Mouse (Mus musculus) thymus, postnatal 36 days (tissue): Measurements from ENCODE around the gene Diras2.

Experiments
- DNase-seq, 2 experiments: peaks; one replicate each; pipeline ENCODE4 v3.0.0; 2022; ENCODE audit warnings: mixed read lengths in 2 of 2

Diras2 gene

GRCm38 (mm10) chr13:52457177-52457888 lies 73.7 kb downstream of the Diras2 start:
- DNase-seq: no peak

- DNase-seq: no peak
These were observed 75.8 kb downstream of the Diras2 start for GRCm38 (mm10) chr13:52455329-52455728.

- no peak for DNase-seq
These were observed 76.3 kb downstream of the Diras2 start for GRCm38 (mm10) chr13:52454708-52455250.
